Mouse (Mus musculus): ENCODE data around the gene Mcu. TPM values are rescaled to one million over a fixed set of nuclear protein-coding genes. Genes with fewer than 3 reads are reported as not detected.

The Mcu gene
- polyA plus RNA-seq, 1 experiment from 2014 or later: 36.0 TPM

DNA sequence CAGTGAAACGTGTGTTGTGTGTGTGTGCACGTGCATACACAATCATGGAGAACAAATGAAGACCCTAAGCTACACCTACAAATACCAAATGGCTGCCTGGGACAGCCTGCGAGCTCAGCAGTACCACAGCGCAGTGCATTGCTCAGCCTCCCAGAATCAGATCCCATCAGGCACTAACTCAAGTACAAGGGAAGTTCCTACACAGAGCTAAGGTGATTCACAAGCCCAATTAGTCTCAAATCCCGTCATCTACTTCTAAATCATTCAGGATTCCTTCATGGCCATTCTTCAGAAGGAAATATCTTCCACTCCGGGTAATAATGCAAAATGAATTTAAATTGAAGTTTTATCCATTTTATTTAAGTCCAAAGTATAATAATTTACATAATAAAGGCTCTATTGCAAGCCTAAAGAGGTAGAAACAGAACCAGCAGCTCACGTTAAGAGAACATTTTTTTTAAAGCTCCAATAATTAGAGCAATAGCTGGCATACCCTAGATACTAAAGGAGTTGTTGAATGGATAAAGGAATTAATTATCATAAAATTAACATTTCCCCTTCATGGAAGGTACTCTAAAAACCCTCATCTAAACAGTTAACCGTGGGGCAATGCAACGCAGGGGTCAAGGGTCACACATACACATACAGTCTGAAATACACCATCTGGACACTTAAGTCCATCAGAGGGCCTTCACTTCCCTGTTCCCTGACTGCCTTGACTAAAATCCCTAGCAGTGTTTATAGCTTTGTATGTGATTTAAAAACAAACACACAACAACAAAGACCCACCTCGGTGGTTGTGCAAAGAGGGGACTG is 47.6 kb downstream of the Mcu start:
- Histone ChIP-seq H3K9ac (ENCODE audit: low read depth, low read length) (no peak overlapping the region), H3K9me3 (ENCODE audit: control insufficient read depth, low read length) (peaks cover 15% of the 10 kb centered on the region), H3K36me3 (ENCODE audit: control insufficient read depth, insufficient read depth, low read length) (no peaks in the 10 kb centered on the region), H3K27ac (ENCODE audit: low read depth, low read length) (no peak overlapping the region), H3K4me2 (replicated peaks; ENCODE audit: low read depth, low read length) (no peak overlapping the region), H3K4me1 (ENCODE audit: control insufficient read depth, insufficient read depth, low read length) (peaks cover 13% of the 10 kb centered on the region), H3K4me3 (ENCODE audit: low read length) (no peak overlapping the region), H3K27me3 (ENCODE audit: control insufficient read depth, insufficient read depth, low read length) (no peaks in the 10 kb centered on the region)
- ATAC-seq (ENCODE audit: low FRiP score, low TSS enrichment): no peak
- 75% methylated on average over 10 of the region's 10 CpGs for WGBS

DNA sequence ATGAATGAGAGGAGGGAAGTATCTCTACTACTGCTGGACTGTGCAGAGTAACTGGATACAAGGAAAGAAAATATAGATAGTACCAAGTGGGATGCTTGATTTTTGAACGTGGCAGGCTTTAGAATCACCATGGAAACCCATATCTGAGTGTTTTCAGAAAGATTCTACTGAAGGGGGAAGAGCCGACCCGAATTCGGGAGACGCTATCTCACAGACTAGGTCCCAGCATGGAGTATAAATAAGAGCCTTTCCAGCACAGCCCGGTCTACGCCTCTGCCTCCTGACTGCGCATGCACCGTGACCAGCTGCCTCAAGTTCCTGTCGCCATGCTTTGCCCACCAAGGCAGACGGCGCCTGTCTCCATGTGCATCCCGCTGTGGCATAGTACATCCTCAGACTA is 49.5 kb downstream of the Mcu start:
- H3K9ac ChIP-seq (ENCODE audit: low read depth, low read length): no peak overlapping the region
- 0 out of 2 replicates have a peak, but pooled peaks cover under 1% of the 10 kb centered on the region for H3K9me3 ChIP-seq (ENCODE audit: control insufficient read depth, low read length)
- 90% methylated on average over 13 of the region's 13 CpGs for WGBS
- H3K4me3 ChIP-seq (ENCODE audit: low read length): no peak overlapping the region
- peaks cover 16% of the 10 kb centered on the region for H3K4me1 ChIP-seq (ENCODE audit: control insufficient read depth, insufficient read depth, low read length)
- no peak overlapping the region for H3K27ac ChIP-seq (ENCODE audit: low read depth, low read length)
- H3K4me2 ChIP-seq (replicated peaks; ENCODE audit: low read depth, low read length): no peak overlapping the region
- H3K27me3 ChIP-seq (ENCODE audit: control insufficient read depth, insufficient read depth, low read length): no peaks in the 10 kb centered on the region
- no peak for ATAC-seq (ENCODE audit: low FRiP score, low TSS enrichment)
- no peaks in the 10 kb centered on the region for H3K36me3 ChIP-seq (ENCODE audit: control insufficient read depth, insufficient read depth, low read length)

DNA sequence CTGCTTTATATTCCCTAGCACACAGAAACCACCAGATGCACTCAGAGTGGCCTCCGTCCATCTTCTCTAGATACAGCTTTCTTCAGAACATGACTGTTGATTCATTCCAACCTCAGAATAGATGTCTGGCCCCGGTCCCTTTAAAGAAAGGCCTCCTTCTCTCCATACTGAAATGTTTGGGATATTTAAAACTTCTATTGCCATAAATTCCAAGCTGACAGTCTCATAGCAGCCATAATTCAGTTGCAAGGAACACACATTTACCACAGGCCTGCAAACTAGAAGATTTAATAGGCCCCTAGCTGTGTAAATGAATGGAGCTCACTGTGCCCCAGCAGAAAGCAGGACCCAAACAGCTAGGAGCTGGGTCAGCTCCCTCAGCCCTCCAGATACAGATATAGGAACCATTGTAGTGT is 50.5 kb downstream of the Mcu start:
- Histone ChIP-seq H3K27ac (ENCODE audit: low read depth, low read length) (no peak overlapping the region), H3K9ac (ENCODE audit: low read depth, low read length) (no peak overlapping the region), H3K9me3 (ENCODE audit: control insufficient read depth, low read length) (no peaks in the 10 kb centered on the region), H3K27me3 (ENCODE audit: control insufficient read depth, insufficient read depth, low read length) (no peaks in the 10 kb centered on the region), H3K4me2 (replicated peaks; ENCODE audit: low read depth, low read length) (no peak overlapping the region), H3K4me1 (ENCODE audit: control insufficient read depth, insufficient read depth, low read length) (peaks cover 16% of the 10 kb centered on the region), H3K4me3 (ENCODE audit: low read length) (no peak overlapping the region), H3K36me3 (ENCODE audit: control insufficient read depth, insufficient read depth, low read length) (no peaks in the 10 kb centered on the region)
- 64% methylated on average over 2 of the region's 2 CpGs for WGBS
- ATAC-seq (ENCODE audit: low FRiP score, low TSS enrichment): 0 out of 2 replicates have a peak, but pooled peaks have one; percentile 25

DNA sequence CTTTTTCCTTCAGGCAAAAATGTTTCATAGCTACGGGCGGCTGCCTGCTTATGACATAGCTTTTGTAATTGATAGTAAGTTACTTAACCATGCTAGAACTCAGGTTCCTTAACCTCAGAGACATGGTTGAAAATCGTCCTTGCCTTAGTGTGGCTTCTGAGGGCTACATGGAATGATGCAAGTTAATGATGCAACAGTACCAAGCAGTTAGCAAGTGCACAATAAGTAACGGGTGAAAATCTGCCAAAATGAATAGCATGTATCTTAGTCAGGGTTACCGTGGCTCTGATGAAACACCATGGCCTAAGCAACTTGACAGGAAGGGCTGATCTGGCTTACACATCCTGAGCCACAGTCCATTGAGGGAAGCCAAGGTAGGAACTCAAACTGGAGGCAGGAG is 51.9 kb downstream of the Mcu start:
- ATAC-seq (ENCODE audit: low FRiP score, low TSS enrichment): no peak
- H3K4me3 ChIP-seq (ENCODE audit: low read length): no peak overlapping the region
- no peaks in the 10 kb centered on the region for H3K36me3 ChIP-seq (ENCODE audit: control insufficient read depth, insufficient read depth, low read length)
- H3K4me2 ChIP-seq (replicated peaks; ENCODE audit: low read depth, low read length): no peak overlapping the region
- WGBS: 70% methylated on average over 5 of the region's 5 CpGs
- no peak overlapping the region for H3K27ac ChIP-seq (ENCODE audit: low read depth, low read length)
- no peaks in the 10 kb centered on the region for H3K9me3 ChIP-seq (ENCODE audit: control insufficient read depth, low read length)
- H3K27me3 ChIP-seq (ENCODE audit: control insufficient read depth, insufficient read depth, low read length): no peaks in the 10 kb centered on the region
- H3K9ac ChIP-seq (ENCODE audit: low read depth, low read length): no peak overlapping the region
- peaks cover 16% of the 10 kb centered on the region for H3K4me1 ChIP-seq (ENCODE audit: control insufficient read depth, insufficient read depth, low read length)

DNA sequence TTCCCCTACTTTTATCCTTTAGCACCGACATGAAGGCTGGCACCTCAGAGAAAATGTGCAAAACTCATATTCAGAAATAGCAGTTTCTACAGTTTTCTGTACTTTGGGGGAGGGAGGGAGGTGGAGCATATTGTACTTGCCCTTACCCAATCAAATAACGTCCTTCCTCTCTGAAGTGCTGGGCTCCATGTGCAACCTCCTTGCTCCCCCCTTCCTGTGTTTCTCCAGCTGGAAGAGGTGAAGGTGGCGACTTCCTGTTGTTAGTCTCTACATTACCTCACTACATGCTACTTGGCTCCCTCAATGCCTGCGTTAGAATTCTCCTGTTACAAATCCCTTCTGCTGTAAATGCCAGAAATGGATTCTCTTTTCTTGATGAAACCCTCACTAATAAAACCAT is 54.0 kb downstream of the Mcu start:
- peak; percentile 38; the same call in 1 of the 2 replicates for ATAC-seq (ENCODE audit: low FRiP score, low TSS enrichment)
- Histone ChIP-seq H3K4me3 (ENCODE audit: low read length) (no peak overlapping the region), H3K4me1 (ENCODE audit: control insufficient read depth, insufficient read depth, low read length) (peaks cover 14% of the 10 kb centered on the region), H3K27ac (ENCODE audit: low read depth, low read length) (peak overlapping the region; percentile 37; the same call in 1 of the 2 replicates), H3K4me2 (replicated peaks; ENCODE audit: low read depth, low read length) (no peak overlapping the region), H3K9ac (ENCODE audit: low read depth, low read length) (no peak overlapping the region), H3K36me3 (ENCODE audit: control insufficient read depth, insufficient read depth, low read length) (no peaks in the 10 kb centered on the region), H3K9me3 (ENCODE audit: control insufficient read depth, low read length) (no peaks in the 10 kb centered on the region), H3K27me3 (ENCODE audit: control insufficient read depth, insufficient read depth, low read length) (no peaks in the 10 kb centered on the region)
- WGBS: 38% methylated on average over 4 of the region's 4 CpGs

DNA sequence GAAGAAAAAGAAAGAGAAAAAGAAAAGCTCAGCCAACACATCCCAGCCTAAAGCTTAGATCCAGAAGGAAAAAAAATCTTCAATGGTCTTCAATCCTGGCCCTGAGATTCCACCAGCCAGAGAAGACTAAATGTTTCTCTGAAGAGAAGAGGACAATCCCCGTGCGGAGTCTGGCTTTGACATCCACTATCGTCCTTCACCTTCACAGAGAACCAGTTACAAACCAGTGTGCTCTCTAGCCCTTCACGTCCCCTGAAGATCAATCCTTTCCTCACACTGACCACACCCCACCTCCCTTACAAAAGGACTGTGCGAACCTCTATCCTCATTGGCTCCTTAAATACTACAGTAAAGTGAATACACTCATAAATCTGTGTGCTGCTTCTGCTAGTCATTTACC is 56.4 kb downstream of the Mcu start:
- ATAC-seq (ENCODE audit: low FRiP score, low TSS enrichment): no peak
- WGBS: 94% methylated on average over 5 of the region's 5 CpGs
- H3K4me2 ChIP-seq (replicated peaks; ENCODE audit: low read depth, low read length): no peak overlapping the region
- H3K9ac ChIP-seq (ENCODE audit: low read depth, low read length): no peak overlapping the region
- H3K9me3 ChIP-seq (ENCODE audit: control insufficient read depth, low read length): no peaks in the 10 kb centered on the region
- H3K27ac ChIP-seq (ENCODE audit: low read depth, low read length): no peak overlapping the region
- no peak overlapping the region for H3K4me3 ChIP-seq (ENCODE audit: low read length)
- H3K27me3 ChIP-seq (ENCODE audit: control insufficient read depth, insufficient read depth, low read length): no peaks in the 10 kb centered on the region
- H3K4me1 ChIP-seq (ENCODE audit: control insufficient read depth, insufficient read depth, low read length): peaks cover 8% of the 10 kb centered on the region; the same call in 1 of the 2 replicates
- H3K36me3 ChIP-seq (ENCODE audit: control insufficient read depth, insufficient read depth, low read length): no peaks in the 10 kb centered on the region

DNA sequence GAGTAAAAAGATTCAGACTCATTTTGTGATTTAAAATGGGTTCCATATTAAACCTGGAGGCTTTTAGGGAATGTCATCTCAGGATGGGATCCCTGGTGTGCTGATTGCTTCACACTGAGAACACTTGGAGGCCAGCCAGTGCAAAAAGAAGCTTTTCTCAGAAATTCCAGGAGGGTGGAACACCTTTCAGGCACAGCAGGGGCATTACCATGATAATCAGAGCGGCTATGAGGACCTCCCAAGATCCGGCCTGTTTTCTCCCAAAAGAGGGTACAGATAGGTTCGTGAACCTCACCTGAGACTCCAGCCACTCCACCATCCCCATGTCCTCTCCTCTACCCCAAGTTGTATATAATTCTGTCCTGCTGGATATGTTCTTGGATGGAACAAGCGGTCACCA is 57.9 kb downstream of the Mcu start:
- ATAC-seq (ENCODE audit: low FRiP score, low TSS enrichment): no peak
- H3K9me3 ChIP-seq (ENCODE audit: control insufficient read depth, low read length): 0 out of 2 replicates have a peak, but pooled peaks cover 3% of the 10 kb centered on the region
- H3K36me3 ChIP-seq (ENCODE audit: control insufficient read depth, insufficient read depth, low read length): no peaks in the 10 kb centered on the region
- peaks cover 3% of the 10 kb centered on the region; the same call in 1 of the 2 replicates for H3K4me1 ChIP-seq (ENCODE audit: control insufficient read depth, insufficient read depth, low read length)
- WGBS: 87% methylated on average over 4 of the region's 4 CpGs
- H3K9ac ChIP-seq (ENCODE audit: low read depth, low read length): no peak overlapping the region
- no peak overlapping the region for H3K27ac ChIP-seq (ENCODE audit: low read depth, low read length)
- H3K4me3 ChIP-seq (ENCODE audit: low read length): no peak overlapping the region
- no peaks in the 10 kb centered on the region for H3K27me3 ChIP-seq (ENCODE audit: control insufficient read depth, insufficient read depth, low read length)
- H3K4me2 ChIP-seq (replicated peaks; ENCODE audit: low read depth, low read length): no peak overlapping the region

DNA sequence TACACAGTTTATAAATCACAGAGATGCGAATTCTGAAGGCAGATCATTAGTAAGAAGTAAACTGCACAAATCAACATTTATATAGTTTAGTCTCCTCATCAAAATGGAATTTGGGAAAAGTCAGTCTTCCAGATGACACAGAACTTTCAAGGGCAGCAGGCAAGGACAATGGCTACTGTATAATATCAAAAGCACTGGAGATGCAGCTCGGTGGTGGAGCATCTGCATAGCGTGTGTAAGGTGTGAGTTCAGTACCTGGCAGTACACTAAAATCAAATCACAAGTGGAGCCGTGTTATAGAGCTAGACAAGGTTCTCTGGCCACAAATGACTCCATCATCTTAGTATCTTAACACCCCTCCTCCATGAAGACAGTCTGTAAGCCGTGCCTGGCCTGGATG is 58.3 kb downstream of the Mcu start:
- H3K27ac ChIP-seq (ENCODE audit: low read depth, low read length): no peak overlapping the region
- H3K4me2 ChIP-seq (replicated peaks; ENCODE audit: low read depth, low read length): no peak overlapping the region
- H3K27me3 ChIP-seq (ENCODE audit: control insufficient read depth, insufficient read depth, low read length): no peaks in the 10 kb centered on the region
- H3K4me1 ChIP-seq (ENCODE audit: control insufficient read depth, insufficient read depth, low read length): peaks cover 3% of the 10 kb centered on the region; the same call in 1 of the 2 replicates
- H3K4me3 ChIP-seq (ENCODE audit: low read length): no peak overlapping the region
- WGBS: 89% methylated on average over 5 of the region's 5 CpGs
- H3K36me3 ChIP-seq (ENCODE audit: control insufficient read depth, insufficient read depth, low read length): no peaks in the 10 kb centered on the region
- 0 out of 2 replicates have a peak, but pooled peaks cover 3% of the 10 kb centered on the region for H3K9me3 ChIP-seq (ENCODE audit: control insufficient read depth, low read length)
- H3K9ac ChIP-seq (ENCODE audit: low read depth, low read length): no peak overlapping the region
- ATAC-seq (ENCODE audit: low FRiP score, low TSS enrichment): no peak

DNA sequence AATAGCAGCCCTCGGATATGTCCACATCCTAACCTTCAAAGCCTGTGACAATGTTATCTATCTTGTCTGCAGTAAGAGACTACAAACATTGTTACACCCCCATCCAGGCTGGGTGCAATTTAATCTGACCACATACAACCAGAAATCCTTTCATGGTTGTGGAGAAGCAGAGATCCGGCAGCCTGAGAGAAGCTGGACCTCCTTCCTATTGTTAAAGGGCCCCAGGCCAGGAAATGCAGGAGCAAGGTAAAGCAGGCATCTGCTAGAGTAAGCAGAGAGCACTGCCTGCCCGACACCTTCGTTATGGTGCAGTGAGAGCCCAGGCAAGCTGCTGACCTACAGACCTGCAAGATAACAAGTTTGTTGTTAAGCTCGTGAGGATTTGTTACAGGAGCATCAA is 60.0 kb downstream of the Mcu start:
- no peaks in the 10 kb centered on the region for H3K27me3 ChIP-seq (ENCODE audit: control insufficient read depth, insufficient read depth, low read length)
- H3K4me3 ChIP-seq (ENCODE audit: low read length): no peak overlapping the region
- no peaks in the 10 kb centered on the region for H3K36me3 ChIP-seq (ENCODE audit: control insufficient read depth, insufficient read depth, low read length)
- no peak overlapping the region for H3K27ac ChIP-seq (ENCODE audit: low read depth, low read length)
- no peak overlapping the region for H3K9ac ChIP-seq (ENCODE audit: low read depth, low read length)
- no peaks in the 10 kb centered on the region for H3K4me1 ChIP-seq (ENCODE audit: control insufficient read depth, insufficient read depth, low read length)
- no peak for ATAC-seq (ENCODE audit: low FRiP score, low TSS enrichment)
- no peak overlapping the region for H3K4me2 ChIP-seq (replicated peaks; ENCODE audit: low read depth, low read length)
- H3K9me3 ChIP-seq (ENCODE audit: control insufficient read depth, low read length): 0 out of 2 replicates have a peak, but pooled peaks cover 3% of the 10 kb centered on the region
- 21% methylated on average over 5 of the region's 5 CpGs for WGBS

Measured in kidney, embryonic 14.5 days (tissue).